Mouse (Mus musculus) testis, adult 2 months (tissue): Measurements from ENCODE around the gene Elavl3. TPM values are rescaled to one million over a fixed set of nuclear protein-coding genes. Genes with fewer than 3 reads are reported as not detected.
A peak's percentile ranks its signal among the peaks of the same experiment; 100 is the strongest.
"Not testable (repeated sequence)": the region's sequence is repeated elsewhere in the genome, so short reads cannot be mapped to it uniquely, and the experiment has no call there.

Experiments
- H3K27ac ChIP-seq: fragments of 200-500 bp; 2 replicates; pipeline ENCODE4 v1.5.1; 2012; ENCODE audit warnings: low read depth, low read length; ENCODE audit not compliant: control insufficient read depth, insufficient read depth
- H3K27me3 ChIP-seq: fragments of 200-500 bp; 2 replicates; pipeline ENCODE4 v1.6.1; 2012; ENCODE audit warnings: mild to moderate bottlenecking, low read length, moderate library complexity; ENCODE audit not compliant: control insufficient read depth, insufficient read depth
- H3K36me3 ChIP-seq: fragments of 200-500 bp; 2 replicates; pipeline ENCODE4 v1.6.1; 2012; ENCODE audit warnings: mild to moderate bottlenecking, low read length; ENCODE audit not compliant: control insufficient read depth, insufficient read depth
- H3K4me1 ChIP-seq: fragments of 200-500 bp; 2 replicates; pipeline ENCODE4 v1.6.1; 2012; ENCODE audit warnings: low read length; ENCODE audit not compliant: control insufficient read depth, insufficient read depth
- H3K4me3 ChIP-seq: fragments of 200-500 bp; 2 replicates; pipeline ENCODE4 v1.5.1; 2012; ENCODE audit warnings: low read depth, mild to moderate bottlenecking, low read length, moderate library complexity, mixed read lengths; ENCODE audit not compliant: control insufficient read depth
- CTCF ChIP-seq: fragments of 200-500 bp; IDR thresholded peaks from 2 replicates; pipeline ENCODE4 v1.5.1; 2012; ENCODE audit warnings: low read depth, mild to moderate bottlenecking, inconsistent platforms, low read length, moderate library complexity; ENCODE audit not compliant: control insufficient read depth, insufficient read depth, insufficient replicate concordance
- POLR2A ChIP-seq: fragments of 200-500 bp; IDR thresholded peaks from 2 replicates; pipeline ENCODE4 v1.6.1; 2012; ENCODE audit warnings: low read depth, mild to moderate bottlenecking, inconsistent platforms, low read length, moderate library complexity; ENCODE audit not compliant: control insufficient read depth
- polyA plus RNA-seq: library from polyadenylated mRNA; depleted of rRNA; stranded (reverse); fragments of >200 nt; gene quantifications from 2 replicates; pipeline ENCODE4 v1.2.3, GENCODE M21; 2012

Gene Elavl3
- polyA plus RNA-seq, 1 experiment, result 1.9 TPM

- no peak overlapping the region for H3K27ac ChIP-seq
- no peaks in the 10 kb centered on the region for H3K27me3 ChIP-seq
- TF ChIP-seq CTCF, result no peak
- TF ChIP-seq POLR2A, result no peak
- H3K36me3 ChIP-seq, result no peaks in the 10 kb centered on the region
- H3K4me3 ChIP-seq, result peak overlapping the region; percentile 48; the same call in 1 of the 2 replicates
- peaks cover 8% of the 10 kb centered on the region for H3K4me1 ChIP-seq
Measured at GRCm38 (mm10) chr9:22087034-22087618, 35.3 kb upstream of the Elavl3 start.

GRCm38 (mm10) chr9:22086012-22086411, 34.2 kb upstream of the Elavl3 start:
- Histone ChIP-seq H3K27ac (peak overlapping the region; percentile 98), H3K36me3 (no peaks in the 10 kb centered on the region)

GRCm38 (mm10) chr9:22085022-22085834, 33.4 kb upstream of the Elavl3 start, which contains the start of gene Ecsit:
Gene Ecsit, minus strand, starts transcription at chr9:22085438.
- Histone ChIP-seq H3K4me1 (peaks cover 8% of the 10 kb centered on the region), H3K36me3 (peaks cover under 1% of the 10 kb centered on the region; the same call in 1 of the 2 replicates), H3K27me3 (no peaks in the 10 kb centered on the region), H3K4me3 (peak within 1 kb of the TSS; percentile 99), H3K27ac (peak within 1 kb of the TSS; percentile 98)
- no peak for TF ChIP-seq CTCF
- TF ChIP-seq POLR2A, result peak; percentile 68

More at GRCm38 (mm10) chr9:22086012-22086411, 34.2 kb upstream of the Elavl3 start:
- no peaks in the 10 kb centered on the region for H3K27me3 ChIP-seq
- TF ChIP-seq POLR2A (no peak), CTCF (no peak)
- H3K4me1 ChIP-seq, result peaks cover 8% of the 10 kb centered on the region
- H3K4me3 ChIP-seq, result peak overlapping the region; percentile 99

DNA sequence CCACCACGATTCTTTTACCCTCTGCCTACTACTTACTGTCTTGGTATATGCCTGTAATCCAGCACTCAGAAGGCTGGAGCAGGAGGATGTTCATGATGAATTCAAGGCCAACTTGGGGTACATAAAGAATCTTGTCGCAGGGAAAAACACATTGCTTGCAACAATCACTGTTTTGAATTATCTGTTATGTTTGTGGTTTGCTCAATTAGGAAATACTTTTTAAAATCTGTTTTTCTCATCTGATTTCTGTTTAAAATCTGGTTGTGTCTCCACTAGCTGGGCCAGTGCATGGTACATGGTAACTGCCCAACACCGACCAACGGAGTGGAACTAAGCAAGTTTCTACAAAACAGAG, 32.8 kb upstream of the Elavl3 start:
- Histone ChIP-seq H3K27ac (peak overlapping the region; percentile 98), H3K27me3 (no peaks in the 10 kb centered on the region), H3K4me1 (peaks cover 8% of the 10 kb centered on the region), H3K4me3 (peak overlapping the region; percentile 99), H3K36me3 (peaks cover 1% of the 10 kb centered on the region; the same call in 1 of the 2 replicates)
- TF ChIP-seq POLR2A (no peak), CTCF (no peak)

DNA sequence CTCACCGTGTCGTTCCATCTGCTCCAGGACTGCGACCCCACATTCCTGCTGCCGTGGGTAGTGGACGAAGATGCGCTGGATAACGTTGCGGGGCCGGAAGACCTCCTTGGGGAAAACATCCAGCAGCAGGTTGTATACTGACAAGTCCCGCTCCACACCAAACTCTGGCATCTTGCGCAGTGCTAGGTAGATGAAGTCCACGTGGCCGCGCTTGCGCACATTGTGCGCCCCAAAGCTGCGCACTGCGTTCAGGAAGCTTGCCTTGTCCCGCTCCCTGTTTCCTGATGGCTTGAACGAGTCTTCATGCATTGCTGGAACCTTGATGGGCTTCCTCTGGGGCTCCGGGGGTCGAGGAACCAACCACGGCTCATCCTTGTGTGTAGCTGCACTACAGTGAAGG, 24.4 kb upstream of the Elavl3 start:
- Histone ChIP-seq H3K27me3 (no peaks in the 10 kb centered on the region), H3K27ac (no peak overlapping the region), H3K4me1 (no peaks in the 10 kb centered on the region; the same call in 1 of the 2 replicates), H3K4me3 (no peak overlapping the region), H3K36me3 (peaks cover 1% of the 10 kb centered on the region; the same call in 1 of the 2 replicates)
- no peak for TF ChIP-seq POLR2A

DNA sequence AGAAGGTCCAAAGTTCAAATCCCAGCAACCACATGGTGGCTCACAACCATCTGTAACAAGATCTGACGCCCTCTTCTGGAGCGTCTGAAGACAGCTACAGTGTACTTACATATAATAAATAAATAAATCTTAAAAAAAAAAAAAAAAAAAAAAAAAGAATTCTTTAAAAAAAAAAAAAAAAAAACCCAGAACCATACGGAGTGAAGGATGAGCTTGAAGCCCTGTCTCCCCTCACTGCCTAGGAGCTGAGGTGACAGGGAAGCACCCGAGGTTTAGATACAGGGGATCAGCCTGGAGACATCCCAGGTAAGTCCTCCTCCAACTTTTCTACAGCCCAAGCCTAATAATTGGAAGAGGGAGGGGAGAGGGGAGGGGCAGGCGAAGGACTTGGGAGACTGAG, 24.0 kb upstream of the Elavl3 start:
- not testable (repeated sequence) for H3K4me3 ChIP-seq, H3K27ac ChIP-seq, H3K36me3 ChIP-seq, H3K4me1 ChIP-seq, H3K27me3 ChIP-seq

- peaks cover 4% of the 10 kb centered on the region for H3K4me1 ChIP-seq
- no peak overlapping the region for H3K27ac ChIP-seq
- no peaks in the 10 kb centered on the region for H3K27me3 ChIP-seq
- H3K36me3 ChIP-seq, result no peaks in the 10 kb centered on the region; the same call in none of the 2 replicates
- TF ChIP-seq POLR2A (no peak), CTCF (no peak)
- peak overlapping the region; percentile 31 for H3K4me3 ChIP-seq
Measured at GRCm38 (mm10) chr9:22072276-22072675, 20.5 kb upstream of the Elavl3 start.
